Mouse (Mus musculus): ENCODE results near the gene Skap2. TPM values are rescaled to one million over a fixed set of nuclear protein-coding genes. Genes with fewer than 3 reads are reported as not detected.

The Skap2 gene
- polyA plus RNA-seq (2014; fragmentation: Nextera tagmentation; extraction: Ambion mirVana), result 33.9 and 35.5 TPM in 2 replicates

- Histone ChIP-seq H3K36me3 (ENCODE audit: control insufficient read depth, insufficient read depth, low read length) (no peaks in the 10 kb centered on the region), H3K9me3 (ENCODE audit: control insufficient read depth, low read length) (no peaks in the 10 kb centered on the region), H3K27me3 (replicated peaks; ENCODE audit: control insufficient read depth, insufficient read depth, low read length) (peaks cover 10% of the 10 kb centered on the region), H3K4me3 (ENCODE audit: low read depth, low read length) (peak within 1 kb of the TSS; percentile 82), H3K27ac (ENCODE audit: low read depth, low read length) (peak within 1 kb of the TSS; percentile 64), H3K4me1 (replicated peaks; ENCODE audit: control insufficient read depth, insufficient read depth, low read length) (no peaks in the 10 kb centered on the region; the same call in 1 of the 2 replicates), H3K9ac (ENCODE audit: low read depth, low read length) (peak within 1 kb of the TSS; percentile 71), H3K4me2 (peak within 1 kb of the TSS; percentile 79)
- DNase-seq (ENCODE audit: low spot score) (peak; percentile 96), ATAC-seq (replicated peaks; ENCODE audit: low FRiP score) (peak; percentile 98)
- under 1% methylated on average over 51 of the region's 51 CpGs for WGBS
Measured at GRCm38 (mm10) chr6:52012409-52013244, at the start of gene Skap2. Gene Skap2 (minus strand): TSS chr6:52012549.

DNA sequence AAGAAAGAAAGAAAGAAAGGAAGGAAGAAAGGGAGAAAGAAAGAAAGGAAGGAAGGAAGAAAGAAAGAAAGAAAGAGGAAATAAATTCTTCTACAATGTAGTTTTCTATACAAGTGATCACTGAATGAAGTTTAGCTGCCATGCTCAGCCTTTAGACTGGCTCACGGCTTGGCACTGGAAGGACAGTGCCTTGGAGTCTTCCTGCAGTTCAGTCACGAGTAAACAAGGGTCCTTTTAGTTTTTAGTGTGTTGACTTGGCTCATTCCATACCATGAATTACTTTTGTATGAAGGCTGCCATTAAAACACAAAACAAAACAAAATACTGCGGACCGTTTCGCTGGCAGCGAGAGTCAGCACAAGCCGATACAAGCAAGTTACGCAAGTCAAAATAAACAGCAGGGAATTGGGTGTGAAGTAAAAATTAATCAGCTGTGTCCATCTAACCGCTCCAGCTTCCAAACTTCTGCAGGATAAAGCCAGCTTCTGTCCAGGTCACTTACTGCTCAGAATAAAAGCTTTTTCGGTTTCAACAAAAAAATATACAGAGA, 46.6 kb upstream of the Skap2 start:
- no peak overlapping the region for H3K27ac ChIP-seq (ENCODE audit: low read depth, low read length)
- DNase-seq (ENCODE audit: low spot score), result no peak
- no peak overlapping the region for H3K9ac ChIP-seq (ENCODE audit: low read depth, low read length)
- H3K4me1 ChIP-seq (replicated peaks; ENCODE audit: control insufficient read depth, insufficient read depth, low read length), result no peaks in the 10 kb centered on the region
- no peaks in the 10 kb centered on the region for H3K36me3 ChIP-seq (ENCODE audit: control insufficient read depth, insufficient read depth, low read length)
- WGBS, result 73% methylated on average over 10 of the region's 10 CpGs
- no peak overlapping the region for H3K4me2 ChIP-seq
- no peak for ATAC-seq (replicated peaks; ENCODE audit: low FRiP score)
- H3K9me3 ChIP-seq (ENCODE audit: control insufficient read depth, low read length), result no peaks in the 10 kb centered on the region
- H3K27me3 ChIP-seq (replicated peaks; ENCODE audit: control insufficient read depth, insufficient read depth, low read length), result no peaks in the 10 kb centered on the region; the same call in 1 of the 2 replicates
- H3K4me3 ChIP-seq (ENCODE audit: low read depth, low read length), result no peak overlapping the region

DNA sequence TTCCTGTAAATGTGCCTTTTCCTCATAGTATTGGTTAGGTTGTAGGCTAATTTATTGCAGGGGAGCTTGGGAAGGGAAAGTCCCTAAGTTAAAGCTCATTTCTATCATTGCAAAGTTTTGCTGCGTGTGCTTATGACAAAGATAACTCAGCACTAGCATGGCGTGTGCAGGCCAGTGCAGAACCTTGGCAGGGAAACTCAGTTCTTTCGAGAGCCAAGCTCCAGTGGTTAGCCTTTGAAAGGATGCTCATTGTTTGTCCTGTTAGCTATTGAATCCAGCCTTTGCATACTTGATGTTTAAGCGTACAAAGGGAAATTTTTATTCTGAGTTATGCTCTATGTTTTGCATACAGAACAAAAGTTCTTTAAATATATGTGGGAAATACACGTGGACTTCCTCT, 45.8 kb upstream of the Skap2 start:
- no peaks in the 10 kb centered on the region; the same call in 1 of the 2 replicates for H3K27me3 ChIP-seq (replicated peaks; ENCODE audit: control insufficient read depth, insufficient read depth, low read length)

DNA sequence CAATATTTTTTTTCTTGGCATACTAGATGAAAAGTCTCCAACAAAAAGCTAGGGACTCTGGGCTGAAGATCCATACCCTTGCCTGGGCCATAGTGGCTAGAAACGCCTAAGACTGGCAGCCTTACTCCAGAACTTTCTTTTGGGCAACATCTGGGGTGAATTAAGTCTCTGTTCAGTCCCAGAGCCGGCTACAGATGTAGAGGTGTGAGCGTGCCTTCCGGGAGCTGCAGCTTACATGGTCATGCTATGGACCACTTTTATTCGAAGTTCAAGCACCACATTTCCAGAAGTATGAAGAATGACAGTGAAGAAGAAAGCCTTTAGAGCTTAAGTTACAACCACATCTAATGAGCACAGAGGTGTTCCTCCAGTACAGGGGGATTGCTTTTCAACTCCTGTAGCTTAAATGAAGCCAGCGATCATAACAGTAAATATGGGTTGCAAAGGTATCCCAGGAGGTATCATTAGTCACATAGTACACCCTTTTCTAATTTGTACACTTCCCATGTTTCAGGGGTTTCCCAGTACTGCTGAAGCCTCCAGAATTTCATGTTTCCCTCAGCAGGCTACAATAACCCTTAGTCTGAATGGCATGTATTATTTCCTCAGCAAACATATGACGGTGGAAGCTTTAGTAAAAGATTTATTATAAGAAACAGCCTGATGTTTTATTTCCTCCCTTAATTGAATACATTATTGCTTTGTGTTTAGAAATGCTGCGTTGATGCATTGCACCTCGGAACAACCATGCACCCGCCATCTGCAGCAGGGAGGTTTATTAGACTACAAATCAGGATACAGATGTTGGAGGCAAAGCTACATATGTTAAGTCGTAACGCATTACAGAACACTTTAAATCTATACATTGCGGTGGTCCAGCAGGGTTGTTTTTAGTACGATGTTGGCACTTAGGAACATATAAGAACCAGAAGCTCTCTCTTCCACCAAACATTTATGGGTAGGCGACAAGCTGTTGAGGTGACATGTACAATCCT, 41.5 kb upstream of the Skap2 start:
- Histone ChIP-seq H3K27ac (ENCODE audit: low read depth, low read length) (no peak overlapping the region), H3K4me2 (no peak overlapping the region), H3K9ac (ENCODE audit: low read depth, low read length) (no peak overlapping the region), H3K36me3 (ENCODE audit: control insufficient read depth, insufficient read depth, low read length) (no peaks in the 10 kb centered on the region), H3K9me3 (ENCODE audit: control insufficient read depth, low read length) (no peaks in the 10 kb centered on the region), H3K4me1 (replicated peaks; ENCODE audit: control insufficient read depth, insufficient read depth, low read length) (no peaks in the 10 kb centered on the region), H3K4me3 (ENCODE audit: low read depth, low read length) (no peak overlapping the region), H3K27me3 (replicated peaks; ENCODE audit: control insufficient read depth, insufficient read depth, low read length) (no peaks in the 10 kb centered on the region; the same call in 1 of the 2 replicates)
- no peak for ATAC-seq (replicated peaks; ENCODE audit: low FRiP score)
- DNase-seq (ENCODE audit: low spot score), result no peak
- WGBS, result 79% methylated on average over 15 of the region's 15 CpGs

More for the DNA sequence above, 45.8 kb upstream of the Skap2 start:
- H3K4me3 ChIP-seq (ENCODE audit: low read depth, low read length), result no peak overlapping the region
- DNase-seq (ENCODE audit: low spot score), result no peak
- H3K4me1 ChIP-seq (replicated peaks; ENCODE audit: control insufficient read depth, insufficient read depth, low read length), result no peaks in the 10 kb centered on the region
- no peak for ATAC-seq (replicated peaks; ENCODE audit: low FRiP score)
- WGBS, result 85% methylated on average over 5 of the region's 5 CpGs
- H3K9me3 ChIP-seq (ENCODE audit: control insufficient read depth, low read length), result no peaks in the 10 kb centered on the region
- no peak overlapping the region for H3K9ac ChIP-seq (ENCODE audit: low read depth, low read length)
- no peaks in the 10 kb centered on the region for H3K36me3 ChIP-seq (ENCODE audit: control insufficient read depth, insufficient read depth, low read length)
- H3K27ac ChIP-seq (ENCODE audit: low read depth, low read length), result no peak overlapping the region
- H3K4me2 ChIP-seq, result no peak overlapping the region

GRCm38 (mm10) chr6:52050062-52050461, 37.7 kb upstream of the Skap2 start:
- no peaks in the 10 kb centered on the region for H3K4me1 ChIP-seq (replicated peaks; ENCODE audit: control insufficient read depth, insufficient read depth, low read length)
- H3K4me2 ChIP-seq, result no peak overlapping the region
- 80% methylated on average over 12 of the region's 12 CpGs for WGBS

DNA sequence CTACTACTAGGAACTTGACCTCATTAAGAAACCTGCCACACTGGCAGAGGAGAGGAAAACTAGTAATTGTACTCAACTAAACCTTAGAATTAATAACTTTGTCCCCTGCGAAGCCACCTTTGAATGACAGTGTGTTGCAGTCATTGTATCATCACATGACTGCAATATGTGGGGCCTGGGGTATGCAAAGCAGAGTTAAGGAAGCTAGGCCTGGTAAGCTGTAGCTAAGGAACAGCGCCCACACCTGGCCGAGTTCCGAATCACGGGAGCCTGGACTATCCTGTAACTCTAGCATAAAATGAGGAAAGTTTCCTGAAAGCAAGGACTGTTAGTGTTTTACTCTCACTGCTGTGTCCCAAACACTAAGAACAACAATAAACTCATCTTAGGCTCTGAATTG, 33.2 kb upstream of the Skap2 start:
- WGBS, result 58% methylated on average over 5 of the region's 5 CpGs
- DNase-seq (ENCODE audit: low spot score), result no peak
- no peak overlapping the region for H3K4me3 ChIP-seq (ENCODE audit: low read depth, low read length)
- ATAC-seq (replicated peaks; ENCODE audit: low FRiP score), result no peak
- no peak overlapping the region for H3K27ac ChIP-seq (ENCODE audit: low read depth, low read length)
- no peak overlapping the region for H3K9ac ChIP-seq (ENCODE audit: low read depth, low read length)
- no peak overlapping the region for H3K4me2 ChIP-seq
- H3K36me3 ChIP-seq (ENCODE audit: control insufficient read depth, insufficient read depth, low read length), result no peaks in the 10 kb centered on the region
- no peaks in the 10 kb centered on the region for H3K4me1 ChIP-seq (replicated peaks; ENCODE audit: control insufficient read depth, insufficient read depth, low read length)
- H3K9me3 ChIP-seq (ENCODE audit: control insufficient read depth, low read length), result no peaks in the 10 kb centered on the region
- no peaks in the 10 kb centered on the region for H3K27me3 ChIP-seq (replicated peaks; ENCODE audit: control insufficient read depth, insufficient read depth, low read length)

More at GRCm38 (mm10) chr6:52050062-52050461, 37.7 kb upstream of the Skap2 start:
- Histone ChIP-seq H3K9ac (ENCODE audit: low read depth, low read length) (no peak overlapping the region), H3K36me3 (ENCODE audit: control insufficient read depth, insufficient read depth, low read length) (no peaks in the 10 kb centered on the region), H3K9me3 (ENCODE audit: control insufficient read depth, low read length) (no peaks in the 10 kb centered on the region), H3K4me3 (ENCODE audit: low read depth, low read length) (no peak overlapping the region), H3K27ac (ENCODE audit: low read depth, low read length) (no peak overlapping the region), H3K27me3 (replicated peaks; ENCODE audit: control insufficient read depth, insufficient read depth, low read length) (no peaks in the 10 kb centered on the region; the same call in 1 of the 2 replicates)
- ATAC-seq (replicated peaks; ENCODE audit: low FRiP score) (no peak), DNase-seq (ENCODE audit: low spot score) (no peak)

DNA sequence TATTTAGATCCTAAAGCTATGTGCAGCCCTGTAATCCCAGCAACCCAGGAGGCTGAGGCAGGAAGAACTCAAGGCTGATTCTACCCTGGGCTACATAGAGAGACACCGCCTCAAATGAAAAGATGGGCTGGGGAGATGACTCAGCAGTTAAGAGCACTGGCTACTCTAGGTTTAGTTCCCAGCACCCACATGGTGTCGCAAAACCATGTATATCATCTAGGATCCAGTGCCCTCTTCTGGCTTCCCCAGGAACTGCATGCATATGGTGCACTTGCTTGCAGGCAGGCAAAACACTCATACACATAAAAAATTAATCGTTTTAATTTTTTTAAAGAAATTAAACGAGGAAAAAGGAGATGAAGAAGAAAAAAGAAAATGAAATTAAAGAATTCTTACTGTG, 23.7 kb upstream of the Skap2 start:
- 82% methylated on average over 4 of the region's 4 CpGs for WGBS
- Histone ChIP-seq H3K4me3 (ENCODE audit: low read depth, low read length) (no peak overlapping the region), H3K9ac (ENCODE audit: low read depth, low read length) (no peak overlapping the region), H3K4me2 (no peak overlapping the region), H3K4me1 (replicated peaks; ENCODE audit: control insufficient read depth, insufficient read depth, low read length) (no peaks in the 10 kb centered on the region), H3K9me3 (ENCODE audit: control insufficient read depth, low read length) (no peaks in the 10 kb centered on the region), H3K36me3 (ENCODE audit: control insufficient read depth, insufficient read depth, low read length) (no peaks in the 10 kb centered on the region), H3K27ac (ENCODE audit: low read depth, low read length) (no peak overlapping the region), H3K27me3 (replicated peaks; ENCODE audit: control insufficient read depth, insufficient read depth, low read length) (no peaks in the 10 kb centered on the region)
- DNase-seq (ENCODE audit: low spot score) (no peak), ATAC-seq (replicated peaks; ENCODE audit: low FRiP score) (no peak)

DNA sequence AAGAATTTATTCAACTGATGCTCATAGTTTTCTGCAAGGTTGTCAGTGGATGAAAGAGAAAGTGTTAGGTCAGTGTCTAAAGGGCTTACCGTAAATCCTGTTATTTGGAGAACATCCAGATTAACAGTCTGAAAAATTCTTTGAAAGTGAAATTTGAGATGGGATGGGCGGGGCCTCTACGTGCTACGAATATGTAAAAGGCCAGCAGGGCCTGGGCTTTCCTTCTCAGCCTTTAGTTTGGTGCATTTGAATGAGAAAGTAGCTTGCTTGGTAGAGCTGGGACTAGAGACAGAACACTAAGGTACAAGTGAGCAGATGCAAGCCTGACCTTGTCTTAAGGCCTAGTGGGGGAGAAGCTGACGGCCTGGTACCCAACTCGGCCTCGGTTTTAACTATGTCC, 18.8 kb upstream of the Skap2 start:
- ATAC-seq (replicated peaks; ENCODE audit: low FRiP score) (no peak), DNase-seq (ENCODE audit: low spot score) (no peak)
- Histone ChIP-seq H3K4me3 (ENCODE audit: low read depth, low read length) (no peak overlapping the region), H3K4me1 (replicated peaks; ENCODE audit: control insufficient read depth, insufficient read depth, low read length) (no peaks in the 10 kb centered on the region), H3K27ac (ENCODE audit: low read depth, low read length) (no peak overlapping the region), H3K4me2 (no peak overlapping the region), H3K36me3 (ENCODE audit: control insufficient read depth, insufficient read depth, low read length) (no peaks in the 10 kb centered on the region), H3K9me3 (ENCODE audit: control insufficient read depth, low read length) (0 out of 2 replicates have a peak, but pooled peaks cover 2% of the 10 kb centered on the region), H3K9ac (ENCODE audit: low read depth, low read length) (no peak overlapping the region), H3K27me3 (replicated peaks; ENCODE audit: control insufficient read depth, insufficient read depth, low read length) (no peaks in the 10 kb centered on the region)
- WGBS, result 60% methylated on average over 7 of the region's 7 CpGs

All from liver, embryonic 11.5 days (tissue).